Mouse (Mus musculus) hindbrain, embryonic 14.5 days (tissue): ENCODE results near the gene Madcam1. TPM values are rescaled to one million over a fixed set of nuclear protein-coding genes. Genes with fewer than 3 reads are reported as not detected.
"Not testable (repeated sequence)": the region's sequence is repeated elsewhere in the genome, so short reads cannot be mapped to it uniquely, and the experiment has no call there.

ENCODE experiments used
- ATAC-seq: fragments of 200-750 bp; cut with Nextera tagmentation; 2 replicates; pipeline ENCODE4 v1.8.0; 2017; ENCODE audit warnings: moderate number of reproducible peaks, mild to moderate bottlenecking, moderate TSS enrichment, moderate library complexity; ENCODE audit not compliant: low FRiP score
- DNase-seq: peaks from one replicate; pipeline ENCODE4 v3.0.0-alpha.2; 2015; ENCODE audit warnings: low spot score
- H3K27ac ChIP-seq: fragments of 300-500 bp; sonication (generic); 2 replicates; pipeline ENCODE4 v1.5.1; 2014; ENCODE audit warnings: mild to moderate bottlenecking, moderate library complexity
- H3K27me3 ChIP-seq: fragments of 300-500 bp; sonication (generic); 2 replicates; pipeline ENCODE4 v1.6.1; 2014; ENCODE audit warnings: mild to moderate bottlenecking, low read length, mixed read lengths; ENCODE audit not compliant: control insufficient read depth, insufficient read depth
- H3K36me3 ChIP-seq: fragments of 300-500 bp; sonication (generic); replicated peaks from 2 replicates; pipeline ENCODE4 v1.6.1; 2014; ENCODE audit not compliant: control insufficient read depth, insufficient read depth
- H3K4me1 ChIP-seq: fragments of 300-500 bp; sonication (generic); replicated peaks from 2 replicates; pipeline ENCODE4 v1.6.1; 2014; ENCODE audit warnings: antibody characterized with exemption, low read length, mixed read lengths; ENCODE audit not compliant: control insufficient read depth, insufficient read depth
- H3K4me2 ChIP-seq: fragments of 300-500 bp; sonication (generic); replicated peaks from 2 replicates; pipeline ENCODE4 v1.6.1; 2014; ENCODE audit warnings: mild to moderate bottlenecking, moderate library complexity
- H3K4me3 ChIP-seq: fragments of 300-500 bp; sonication (generic); replicated peaks from 2 replicates; pipeline ENCODE4 v1.5.1; 2014; ENCODE audit warnings: mild to moderate bottlenecking, low read length
- H3K9ac ChIP-seq: fragments of 300-500 bp; sonication (generic); 2 replicates; pipeline ENCODE4 v1.6.1; 2014
- H3K9me3 ChIP-seq: fragments of 300-500 bp; sonication (generic); 2 replicates; pipeline ENCODE4 v1.6.1; 2016; ENCODE audit warnings: low read length; ENCODE audit not compliant: control insufficient read depth
- WGBS: fragments of 180-500 bp; shearing (Covaris S2); extraction: QIAGEN DNeasy Blood & Tissue Kit; methylation state at CpG from one replicate; pipeline ENCODE4 v1.1.7; 2014; 5-methylcytosine and 5-hydroxymethylcytosine counted together
- polyA plus RNA-seq: library from polyadenylated mRNA; unstranded; fragments of >200 nt; fragmentation: Nextera tagmentation; extraction: Ambion mirVana; gene quantifications from 2 replicates; pipeline ENCODE4 v1.2.1, GENCODE M21; 2014

Madcam1 gene
- polyA plus RNA-seq, 1 experiment from 2014 or later, result 1.2 TPM

- 81% methylated on average over 12 of the region's 12 CpGs for WGBS
- no peak overlapping the region for H3K9ac ChIP-seq
- no peaks in the 10 kb centered on the region for H3K27me3 ChIP-seq
- ATAC-seq (no peak), DNase-seq (no peak)
- H3K4me2 ChIP-seq, result no peak overlapping the region
- peaks cover 6% of the 10 kb centered on the region for H3K36me3 ChIP-seq
- H3K4me1 ChIP-seq, result no peaks in the 10 kb centered on the region
- H3K4me3 ChIP-seq, result no peak overlapping the region
- no peak overlapping the region for H3K27ac ChIP-seq
- peaks cover 4% of the 10 kb centered on the region; the same call in 1 of the 2 replicates for H3K9me3 ChIP-seq
Measured at GRCm38 (mm10) chr10:79693580-79694378, 29.4 kb downstream of the Madcam1 start.

- Histone ChIP-seq H3K9ac (no peak overlapping the region), H3K36me3 (peaks cover under 1% of the 10 kb centered on the region), H3K9me3 (peaks cover 4% of the 10 kb centered on the region; the same call in 1 of the 2 replicates), H3K4me2 (no peak overlapping the region), H3K27ac (no peak overlapping the region), H3K4me3 (no peak overlapping the region), H3K27me3 (no peaks in the 10 kb centered on the region), H3K4me1 (no peaks in the 10 kb centered on the region)
- WGBS, result 85% methylated on average over 6 of the region's 6 CpGs
- DNase-seq (no peak), ATAC-seq (no peak)
Measured at GRCm38 (mm10) chr10:79694379-79694655, 30.0 kb downstream of the Madcam1 start.

GRCm38 (mm10) chr10:79695231-79696128, 31.1 kb downstream of the Madcam1 start:
- 71% methylated on average over 13 of the region's 13 CpGs for WGBS
- Histone ChIP-seq H3K36me3 (no peaks in the 10 kb centered on the region), H3K4me1 (no peaks in the 10 kb centered on the region), H3K27me3 (no peaks in the 10 kb centered on the region), H3K9ac (no peak overlapping the region), H3K4me3 (no peak overlapping the region), H3K4me2 (no peak overlapping the region), H3K27ac (no peak overlapping the region), H3K9me3 (peaks cover 4% of the 10 kb centered on the region; the same call in 1 of the 2 replicates)
- ATAC-seq, result no peak
- no peak for DNase-seq

GRCm38 (mm10) chr10:79696129-79696651, 31.8 kb downstream of the Madcam1 start:
- no peak overlapping the region for H3K4me3 ChIP-seq
- H3K4me1 ChIP-seq, result no peaks in the 10 kb centered on the region
- ATAC-seq (no peak), DNase-seq (no peak)
- H3K9me3 ChIP-seq, result peaks cover 4% of the 10 kb centered on the region; the same call in 1 of the 2 replicates
- H3K27ac ChIP-seq, result peak overlapping the region; percentile 47
- no peaks in the 10 kb centered on the region for H3K36me3 ChIP-seq
- no peaks in the 10 kb centered on the region for H3K27me3 ChIP-seq
- no peak overlapping the region for H3K9ac ChIP-seq
- 74% methylated on average over 9 of the region's 9 CpGs for WGBS
- no peak overlapping the region for H3K4me2 ChIP-seq

GRCm38 (mm10) chr10:79697916-79698315, 33.6 kb downstream of the Madcam1 start:
- H3K9ac ChIP-seq, result no peak overlapping the region
- 77% methylated on average over 6 of the region's 6 CpGs for WGBS
- DNase-seq (no peak), ATAC-seq (no peak)
- H3K4me1 ChIP-seq, result no peaks in the 10 kb centered on the region
- no peak overlapping the region for H3K4me2 ChIP-seq
- H3K27ac ChIP-seq, result no peak overlapping the region
- H3K36me3 ChIP-seq, result no peaks in the 10 kb centered on the region
- no peaks in the 10 kb centered on the region for H3K9me3 ChIP-seq
- H3K4me3 ChIP-seq, result no peak overlapping the region
- H3K27me3 ChIP-seq, result no peaks in the 10 kb centered on the region

- Histone ChIP-seq H3K27me3 (no peaks in the 10 kb centered on the region), H3K4me1 (no peaks in the 10 kb centered on the region), H3K27ac (no peak overlapping the region), H3K9me3 (no peaks in the 10 kb centered on the region), H3K4me3 (no peak overlapping the region), H3K9ac (no peak overlapping the region), H3K4me2 (no peak overlapping the region), H3K36me3 (no peaks in the 10 kb centered on the region)
- ATAC-seq (no peak), DNase-seq (no peak)
- 94% methylated on average over 6 of the region's 6 CpGs for WGBS
Measured at GRCm38 (mm10) chr10:79698459-79698858, 34.1 kb downstream of the Madcam1 start.

- no peak for ATAC-seq
- Histone ChIP-seq H3K4me3 (no peak overlapping the region), H3K4me2 (no peak overlapping the region), H3K36me3 (no peaks in the 10 kb centered on the region), H3K27me3 (no peaks in the 10 kb centered on the region), H3K4me1 (peaks cover 7% of the 10 kb centered on the region), H3K9ac (no peak overlapping the region), H3K9me3 (no peaks in the 10 kb centered on the region), H3K27ac (no peak overlapping the region)
- no peak for DNase-seq
- WGBS, result 55% methylated on average over 7 of the region's 7 CpGs
Measured at GRCm38 (mm10) chr10:79700676-79701075, 36.3 kb downstream of the Madcam1 start.

GRCm38 (mm10) chr10:79701443-79702129, 37.2 kb downstream of the Madcam1 start:
- 65% methylated on average over 10 of the region's 10 CpGs for WGBS
- H3K27me3 ChIP-seq, result no peaks in the 10 kb centered on the region
- H3K36me3 ChIP-seq, result no peaks in the 10 kb centered on the region
- H3K27ac ChIP-seq, result 0 out of 2 replicates have a peak overlapping the region, but pooled peaks have one; percentile 17
- no peak overlapping the region for H3K4me2 ChIP-seq
- no peaks in the 10 kb centered on the region for H3K9me3 ChIP-seq
- H3K9ac ChIP-seq, result no peak overlapping the region
- ATAC-seq (no peak), DNase-seq (no peak)
- H3K4me3 ChIP-seq, result no peak overlapping the region
- H3K4me1 ChIP-seq, result peaks cover 16% of the 10 kb centered on the region

- H3K36me3 ChIP-seq, H3K4me2 ChIP-seq, ATAC-seq, DNase-seq, H3K27ac ChIP-seq, H3K4me3 ChIP-seq, H3K9me3 ChIP-seq, H3K27me3 ChIP-seq, H3K9ac ChIP-seq: not testable (repeated sequence)
- 82% methylated on average over 2 of the region's 4 CpGs for whole genome bisulfite sequencing
- H3K4me1 ChIP-seq, result peaks cover 29% of the 10 kb centered on the region
Measured at GRCm38 (mm10) chr10:79702970-79703369, 38.6 kb downstream of the Madcam1 start.
